In the genomic region with DNA sequence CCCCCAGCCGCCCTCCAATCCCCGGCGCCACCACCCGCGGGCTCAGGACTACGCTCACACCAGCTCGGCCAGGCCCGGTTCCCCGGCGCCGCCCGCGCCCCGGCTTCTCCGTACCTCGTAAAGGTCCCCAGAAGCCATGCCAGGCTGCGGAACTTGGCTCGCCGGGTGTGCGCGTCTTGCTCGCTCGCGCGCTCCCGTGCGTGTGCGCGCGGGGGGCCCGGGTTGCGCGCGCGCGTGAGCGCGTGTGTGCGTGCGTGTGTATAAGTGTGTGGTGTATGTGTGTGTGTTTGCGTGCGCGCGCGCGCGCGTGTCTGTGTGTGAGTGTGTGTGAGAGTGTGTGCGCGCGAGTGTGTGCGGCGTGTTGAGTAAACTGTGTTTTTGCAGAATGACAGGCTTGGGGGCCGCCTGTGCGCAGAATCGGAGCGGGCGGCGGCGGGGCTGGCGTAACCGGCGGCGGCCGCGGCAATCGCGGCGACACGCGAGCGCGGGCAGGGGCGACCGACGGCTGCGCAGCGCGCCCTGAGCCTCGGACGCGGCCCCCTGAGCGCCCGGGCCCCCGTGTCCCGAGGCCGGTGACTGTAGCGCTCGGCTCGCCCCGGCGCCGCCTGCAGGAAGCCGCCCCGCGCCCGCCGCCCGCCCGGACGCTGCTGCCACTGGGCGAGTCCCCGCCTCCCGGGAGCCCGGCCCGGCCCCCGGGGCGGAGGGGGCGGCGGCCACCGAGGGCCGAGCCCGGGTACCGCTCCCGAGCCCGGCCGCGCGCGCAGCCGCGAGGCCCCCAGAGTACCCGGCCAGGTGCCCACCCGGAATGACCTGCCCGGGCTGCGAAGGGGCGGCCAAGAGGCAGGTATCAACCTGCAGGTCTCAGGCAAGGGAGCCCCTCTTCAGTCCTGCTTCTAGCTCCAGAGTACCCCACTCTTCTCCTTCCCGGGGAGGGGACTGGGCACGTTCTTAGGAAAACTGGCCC, we compare ENCODE assay signal across 8 mouse cellular contexts. TPM values are rescaled to one million over a fixed set of nuclear protein-coding genes. Genes with fewer than 3 reads are reported as not detected.
DNase-seq lines count a peak whose midpoint lies in the region; ATAC-seq lines count a peak whose summit lies in the region.

A gene (minus strand): TSS at position 308 of the 964 bp plus-strand sequence.

- H3K9me3 ChIP-seq in intestine, embryonic 14.5 days (ENCODE audit: control insufficient read depth, low read length): peaks cover 4% of the 10 kb centered on the region; the same call in 1 of the 2 replicates

- WGBS in intestine, embryonic 14.5 days: under 1% methylated on average over 73 of the region's 129 CpGs

- peaks cover 7% of the 10 kb centered on the region for H3K27me3 ChIP-seq in intestine, embryonic 14.5 days (replicated peaks; ENCODE audit: control insufficient read depth, insufficient read depth, low read length)

- peak within 1 kb of the TSS; percentile 81 for H3K9ac ChIP-seq in intestine, embryonic 14.5 days (ENCODE audit: low read length)

- DNase-seq in adrenal gland, adult 18-20 months (ENCODE audit: low spot score in 2 of 2): peak; percentile 80 to 83
- DNase-seq in embryo, embryonic 10 days (ENCODE audit: low spot score): peak; percentile 70
- peak; percentile 58 to 72 for DNase-seq in gastrocnemius, postnatal 36 days
- peak; percentile 88 for DNase-seq in intestine, embryonic 14.5 days (ENCODE audit: low spot score)
- peak; percentile 85 to 87 for DNase-seq in left cerebral cortex, postnatal 10 days (ENCODE audit: extremely low spot score in 1 of 2, low spot score in 2 of 2)
- peak; percentile 91 to 93 for DNase-seq in right cerebral cortex, postnatal 10 days (ENCODE audit: low spot score in 2 of 2)
- DNase-seq in urinary bladder, postnatal 36 days (ENCODE audit: low spot score in 2 of 2): peak; percentile 66 to 73

- intact Hi-C loops in gastrocnemius, postnatal 36 days (cut with DNase I): no loop called here
- intact Hi-C loops in left cerebral cortex, postnatal 10 days (cut with DNase I): loop anchor here (10.0 kb wide), 1 partner anchor 228 kb away; a partner anchor contains a TSS

- peak within 1 kb of the TSS; percentile 86 for H3K4me3 ChIP-seq in intestine, embryonic 14.5 days (ENCODE audit: low read depth, low read length)

- H3K4me2 ChIP-seq in intestine, embryonic 14.5 days (ENCODE audit: low read length): peak within 1 kb of the TSS; percentile 71

- H3K4me1 ChIP-seq in intestine, embryonic 14.5 days (replicated peaks; ENCODE audit: control insufficient read depth, insufficient read depth, low read length): peaks cover 3% of the 10 kb centered on the region

- H3K36me3 ChIP-seq in intestine, embryonic 14.5 days (ENCODE audit: control insufficient read depth, insufficient read depth, low read length): no peaks in the 10 kb centered on the region

- peak within 1 kb of the TSS; percentile 77 for H3K27ac ChIP-seq in intestine, embryonic 14.5 days (ENCODE audit: low read depth)

- peak; percentile 86 for ATAC-seq in intestine, embryonic 14.5 days (replicated peaks; ENCODE audit: low FRiP score, low TSS enrichment, low read depth)
- peak; percentile 68 for ATAC-seq in megakaryocyte progenitor cell, adult 5-6 weeks (replicated peaks; ENCODE audit: poor library complexity)

RNA-seq across cellular contexts. Expression of the gene that starts here (rescaled TPM):
- 1 to 10 TPM; 4.6 to 6.1 TPM for total RNA-seq in adrenal gland, adult 18-20 months (2021)
- 1 to 10 TPM; 2.1 to 2.8 TPM for total RNA-seq in gastrocnemius, postnatal 36 days (2021)
- 5.9 and 7.2 TPM in 2 replicates for polyA plus RNA-seq in intestine, embryonic 14.5 days (2014; fragmentation: Nextera tagmentation; extraction: Ambion mirVana)
- total RNA-seq in left cerebral cortex, postnatal 10 days (2021): 10 to 100 TPM; 18.5 to 18.9 TPM
- total RNA-seq in megakaryocyte progenitor cell, adult 5-6 weeks (2015): 2.0 and 4.1 TPM in 2 replicates
- 5.8 and 5.9 TPM in 2 replicates for total RNA-seq in megakaryocyte progenitor cell, adult 5-6 weeks (2017)

Comparison
In these comparisons a context has a peak if more than half of its experiments do, and no peak if none do; other contexts are left out.
1. Peak in every context shown above with its lines: DNase-seq, ATAC-seq, H3K4me3 ChIP-seq and H3K27ac ChIP-seq.